Mouse (Mus musculus) monocyte, adult 2 months (primary cell): ENCODE measurements around the gene Tpra1.

ENCODE experiments used
- DNase-seq, 2 experiments: peaks; one replicate each; pipeline ENCODE4 v3.0.0; 2022; ENCODE audit warnings: low spot score in 2 of 2, low read depth in 1 of 2

Tpra1 gene

GRCm38 (mm10) chr6:88925640-88926205 is 23.7 kb downstream of the Tpra1 start:
- no peak for DNase-seq

- no peak for DNase-seq
These were observed 24.8 kb downstream of the Tpra1 start for GRCm38 (mm10) chr6:88926870-88927269.

- DNase-seq: peak in 1 of 2 experiments; percentile 43
These were observed 25.5 kb downstream of the Tpra1 start for GRCm38 (mm10) chr6:88927595-88927994.

DNA sequence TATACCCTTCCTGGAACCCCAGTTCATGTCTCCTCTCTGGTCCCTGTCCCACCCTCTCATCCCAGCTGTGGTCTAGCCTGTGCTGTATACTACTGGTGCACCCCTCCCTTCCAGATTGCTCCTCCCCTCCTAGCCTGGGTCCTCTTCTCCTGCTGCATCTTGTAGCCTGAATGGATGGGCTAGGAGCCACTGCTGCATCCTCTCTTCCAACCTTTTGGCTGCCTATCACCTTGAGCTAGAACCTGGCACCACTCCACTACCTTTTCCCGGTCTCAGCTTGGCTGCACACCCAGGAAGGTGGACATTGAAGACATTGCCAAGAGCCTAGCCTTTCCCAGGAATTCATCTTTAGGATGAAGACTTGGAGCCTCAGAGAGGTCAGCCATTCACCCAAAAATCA is 26.0 kb downstream of the Tpra1 start:
- no peak for DNase-seq

- DNase-seq: no peak
These were observed 26.5 kb downstream of the Tpra1 start for GRCm38 (mm10) chr6:88928576-88928975.

- no peak for DNase-seq
These were observed 27.4 kb downstream of the Tpra1 start for GRCm38 (mm10) chr6:88929451-88929850.

- DNase-seq: no peak
These were observed 28.0 kb downstream of the Tpra1 start for GRCm38 (mm10) chr6:88930049-88930448.

GRCm38 (mm10) chr6:88931449-88931848 is 29.4 kb downstream of the Tpra1 start:
- no peak for DNase-seq

GRCm38 (mm10) chr6:88934132-88934531 is 32.1 kb downstream of the Tpra1 start:
- DNase-seq: no peak

DNA sequence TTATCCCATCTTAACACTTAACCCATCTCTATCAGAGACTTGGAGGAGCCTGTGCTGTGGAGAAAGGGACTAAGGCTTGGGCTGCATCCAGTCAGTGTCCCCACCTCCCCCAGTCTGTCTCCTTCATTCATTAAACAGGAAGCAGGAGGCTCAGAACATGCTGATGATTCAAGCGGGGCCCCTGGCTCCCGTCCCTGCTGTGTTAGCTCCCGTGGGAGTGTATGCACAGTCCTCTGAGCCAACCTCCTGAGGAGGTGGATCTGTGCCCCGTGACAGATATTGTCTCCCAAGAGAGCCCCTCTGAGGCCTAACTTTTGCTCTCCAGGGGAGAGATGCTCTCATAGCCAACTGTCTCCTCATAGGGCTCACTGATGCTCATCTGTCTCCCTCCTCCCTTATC is 32.8 kb downstream of the Tpra1 start:
- no peak for DNase-seq

GRCm38 (mm10) chr6:88935735-88936276 is 33.8 kb downstream of the Tpra1 start:
- no peak for DNase-seq

- no peak for DNase-seq
These were observed 34.5 kb downstream of the Tpra1 start for GRCm38 (mm10) chr6:88936342-88937213.

DNA sequence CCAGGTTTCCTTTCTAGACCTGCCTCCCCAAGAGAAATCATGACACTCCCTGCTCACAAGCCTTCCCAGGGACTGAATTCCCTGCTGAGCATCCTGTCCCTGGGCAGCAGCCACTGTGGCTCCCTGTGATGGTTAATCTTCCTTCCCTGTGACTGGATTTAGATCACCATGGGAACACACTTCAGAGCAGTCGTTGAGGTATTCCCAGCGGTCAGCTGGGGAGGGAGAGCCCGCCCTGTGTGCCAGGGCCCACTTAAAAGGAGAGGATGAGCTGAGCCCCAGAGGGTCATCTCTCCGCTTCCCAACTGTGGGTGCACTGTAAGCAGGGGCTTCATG is 35.1 kb downstream of the Tpra1 start:
- no peak for DNase-seq

GRCm38 (mm10) chr6:88937971-88938663 is 36.1 kb downstream of the Tpra1 start:
- DNase-seq: no peak

GRCm38 (mm10) chr6:88938664-88939055 is 36.6 kb downstream of the Tpra1 start:
- no peak for DNase-seq

GRCm38 (mm10) chr6:88939281-88940089 is 37.4 kb downstream of the Tpra1 start:
- DNase-seq: no peak

GRCm38 (mm10) chr6:88940090-88940916 is 38.3 kb downstream of the Tpra1 start:
- DNase-seq: peak in 1 of 2 experiments; percentile 44

DNA sequence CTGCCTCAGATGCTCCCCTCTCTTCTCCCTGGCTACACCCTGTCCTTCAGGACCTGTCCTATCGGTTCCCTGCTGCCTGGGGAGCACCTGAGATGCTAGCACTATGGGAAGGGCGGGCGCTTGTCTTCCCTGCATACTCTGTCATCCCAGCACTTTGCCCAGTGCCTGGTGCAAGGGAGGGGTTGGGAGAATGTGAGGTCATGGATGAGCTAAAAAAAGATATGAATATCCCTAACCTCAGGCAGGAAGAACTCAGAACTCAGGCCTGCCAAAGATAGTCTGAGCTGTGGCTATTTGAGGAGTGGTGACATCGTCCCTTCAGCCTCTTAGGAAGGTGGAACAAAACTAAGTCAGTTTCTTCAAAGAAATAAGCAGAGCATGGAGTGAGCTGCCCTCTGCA is 39.6 kb downstream of the Tpra1 start:
- DNase-seq: no peak

- DNase-seq: no peak
These were observed 40.5 kb downstream of the Tpra1 start for GRCm38 (mm10) chr6:88942595-88942994.

GRCm38 (mm10) chr6:88943666-88944065 is 41.6 kb downstream of the Tpra1 start:
- DNase-seq: no peak
